Mouse (Mus musculus): ENCODE data around the gene Rab31.

DNA sequence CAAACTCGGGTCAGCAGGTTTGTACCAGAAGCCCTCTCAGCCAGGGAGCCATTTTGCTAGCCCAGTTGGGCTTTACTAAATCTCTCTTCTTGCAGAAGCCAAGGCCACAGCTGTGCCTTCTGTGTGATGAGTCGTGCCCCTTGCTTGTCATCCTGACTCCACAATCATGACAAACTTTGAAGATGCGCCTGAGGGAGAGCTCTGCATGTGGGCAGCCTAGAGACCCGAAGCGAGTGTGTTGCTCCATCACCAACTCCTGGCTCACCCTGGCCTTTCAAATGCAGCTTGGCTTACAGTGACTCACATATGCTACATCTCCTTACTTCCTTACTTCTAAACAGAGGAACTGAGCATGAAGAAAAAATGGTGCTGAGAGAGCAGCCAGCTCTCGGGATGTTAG is 142.6 kb downstream of the Rab31 start:
- TF ChIP-seq POLR2A (IDR thresholded peaks at IDR 0.05; ENCODE audit: control insufficient read depth, extremely low read depth, insufficient read depth, low read length, poor library complexity) (no peak), CTCF (IDR thresholded peaks at IDR 0.05; ENCODE audit: borderline replicate concordance, control insufficient read depth, extremely low read depth, insufficient read depth, low read length, poor library complexity) (no peak)

Measured in thymus, adult 2 months (tissue).